Mouse (Mus musculus) stomach, embryonic 15.5 days (tissue): ENCODE data around the gene Pgm3. TPM values are rescaled to one million over a fixed set of nuclear protein-coding genes. Genes with fewer than 3 reads are reported as not detected.
A peak's percentile ranks its signal among the peaks of the same experiment; 100 is the strongest.

Experiments
- ATAC-seq: fragments of 200-750 bp; cut with Nextera tagmentation; 2 replicates; pipeline ENCODE4 v1.8.0; 2017; ENCODE audit warnings: low read depth, moderate number of reproducible peaks, moderate TSS enrichment; ENCODE audit not compliant: insufficient read depth, low FRiP score
- H3K27ac ChIP-seq: fragments of 300-500 bp; sonication (generic); 2 replicates; pipeline ENCODE4 v1.5.1; 2015; ENCODE audit warnings: mild to moderate bottlenecking, inconsistent platforms
- H3K27me3 ChIP-seq: fragments of 300-500 bp; sonication (generic); replicated peaks from 2 replicates; pipeline ENCODE4 v1.6.1; 2015; ENCODE audit warnings: inconsistent platforms
- H3K36me3 ChIP-seq: fragments of 300-500 bp; sonication (generic); 2 replicates; pipeline ENCODE4 v1.6.1; 2015; ENCODE audit warnings: inconsistent platforms
- H3K4me1 ChIP-seq: fragments of 300-500 bp; sonication (generic); 2 replicates; pipeline ENCODE4 v1.6.1; 2015; ENCODE audit warnings: inconsistent platforms
- H3K4me2 ChIP-seq: fragments of 300-500 bp; sonication (generic); 2 replicates; pipeline ENCODE4 v1.6.1; 2015; ENCODE audit warnings: mild to moderate bottlenecking, inconsistent platforms
- H3K4me3 ChIP-seq: fragments of 300-500 bp; sonication (generic); replicated peaks from 2 replicates; pipeline ENCODE4 v1.5.1; 2015; ENCODE audit warnings: inconsistent platforms
- H3K9ac ChIP-seq: fragments of 300-500 bp; sonication (generic); 2 replicates; pipeline ENCODE4 v1.6.1; 2015; ENCODE audit warnings: inconsistent platforms
- H3K9me3 ChIP-seq: fragments of 300-500 bp; sonication (generic); 2 replicates; pipeline ENCODE4 v1.6.1; 2016; ENCODE audit warnings: inconsistent platforms
- WGBS: fragments of 180-500 bp; shearing (Covaris S2); methylation state at CpG from one replicate; pipeline ENCODE4 v1.1.7; 2015; 5-methylcytosine and 5-hydroxymethylcytosine counted together
- polyA plus RNA-seq: library from polyadenylated mRNA; unstranded; fragments of >200 nt; fragmentation: Nextera tagmentation; extraction: Ambion mirVana; gene quantifications from 2 replicates; pipeline ENCODE4 v1.2.1, GENCODE M21; 2015

The Pgm3 gene
- polyA plus RNA-seq, 1 experiment from 2014 or later = 35.0 TPM

GRCm38 (mm10) chr9:86554641-86555040, 17.0 kb downstream of the Pgm3 start:
- Histone ChIP-seq H3K9me3 (no peaks in the 10 kb centered on the region), H3K9ac (no peak overlapping the region), H3K4me1 (no peaks in the 10 kb centered on the region), H3K4me2 (no peak overlapping the region), H3K27me3 (no peaks in the 10 kb centered on the region), H3K36me3 (peaks cover 38% of the 10 kb centered on the region), H3K4me3 (no peak overlapping the region), H3K27ac (no peak overlapping the region)
- no peak for ATAC-seq
- 92% methylated on average over 4 of the region's 4 CpGs for WGBS

GRCm38 (mm10) chr9:86553886-86554285, 17.8 kb downstream of the Pgm3 start:
- Histone ChIP-seq H3K4me3 (no peak overlapping the region), H3K9ac (no peak overlapping the region), H3K27ac (no peak overlapping the region), H3K27me3 (no peaks in the 10 kb centered on the region), H3K9me3 (no peaks in the 10 kb centered on the region), H3K4me2 (no peak overlapping the region), H3K36me3 (peaks cover 39% of the 10 kb centered on the region), H3K4me1 (no peaks in the 10 kb centered on the region)
- ATAC-seq = no peak
- 79% methylated on average over 9 of the region's 9 CpGs for WGBS

- Histone ChIP-seq H3K9me3 (no peaks in the 10 kb centered on the region), H3K27me3 (no peaks in the 10 kb centered on the region), H3K4me2 (no peak overlapping the region), H3K36me3 (peaks cover 27% of the 10 kb centered on the region), H3K27ac (no peak overlapping the region), H3K4me1 (no peaks in the 10 kb centered on the region), H3K4me3 (no peak overlapping the region), H3K9ac (no peak overlapping the region)
- ATAC-seq = no peak
- WGBS = 90% methylated on average over 3 of the region's 3 CpGs
These were observed 20.9 kb downstream of the Pgm3 start for GRCm38 (mm10) chr9:86550717-86551116.

- Histone ChIP-seq H3K36me3 (peaks cover 24% of the 10 kb centered on the region), H3K4me2 (no peak overlapping the region), H3K4me1 (no peaks in the 10 kb centered on the region), H3K27ac (no peak overlapping the region), H3K9ac (no peak overlapping the region), H3K27me3 (no peaks in the 10 kb centered on the region), H3K9me3 (no peaks in the 10 kb centered on the region), H3K4me3 (no peak overlapping the region)
- WGBS = 84% methylated on average over 5 of the region's 5 CpGs
- ATAC-seq = no peak
These were observed 21.9 kb downstream of the Pgm3 start for GRCm38 (mm10) chr9:86549637-86550162.

- no peak for ATAC-seq
- H3K27me3 ChIP-seq = no peaks in the 10 kb centered on the region
- no peak overlapping the region for H3K4me2 ChIP-seq
- no peaks in the 10 kb centered on the region for H3K9me3 ChIP-seq
- WGBS = 80% methylated on average over 1 of the region's 1 CpGs
- H3K9ac ChIP-seq = no peak overlapping the region
- peaks cover 13% of the 10 kb centered on the region for H3K36me3 ChIP-seq
- H3K4me1 ChIP-seq = no peaks in the 10 kb centered on the region
- no peak overlapping the region for H3K4me3 ChIP-seq
- no peak overlapping the region for H3K27ac ChIP-seq
These were observed 27.1 kb downstream of the Pgm3 start for GRCm38 (mm10) chr9:86544559-86544958.

- Histone ChIP-seq H3K4me2 (no peak overlapping the region), H3K27ac (no peak overlapping the region), H3K9ac (no peak overlapping the region), H3K9me3 (no peaks in the 10 kb centered on the region), H3K4me1 (no peaks in the 10 kb centered on the region), H3K27me3 (no peaks in the 10 kb centered on the region), H3K36me3 (peaks cover 13% of the 10 kb centered on the region), H3K4me3 (no peak overlapping the region)
- 93% methylated on average over 3 of the region's 3 CpGs for WGBS
- no peak for ATAC-seq
These were observed 28.2 kb downstream of the Pgm3 start for GRCm38 (mm10) chr9:86543451-86543850.

- Histone ChIP-seq H3K4me1 (no peaks in the 10 kb centered on the region), H3K36me3 (0 out of 2 replicates have a peak, but pooled peaks cover 2% of the 10 kb centered on the region), H3K9me3 (no peaks in the 10 kb centered on the region), H3K4me2 (no peak overlapping the region), H3K27me3 (no peaks in the 10 kb centered on the region), H3K9ac (no peak overlapping the region), H3K27ac (no peak overlapping the region), H3K4me3 (no peak overlapping the region)
- 86% methylated on average over 5 of the region's 5 CpGs for whole genome bisulfite sequencing
- ATAC-seq = no peak
These were observed 37.6 kb downstream of the Pgm3 start for GRCm38 (mm10) chr9:86534071-86534470.

GRCm38 (mm10) chr9:86525600-86525999, 46.0 kb downstream of the Pgm3 start:
- no peaks in the 10 kb centered on the region for H3K27me3 ChIP-seq
- H3K9me3 ChIP-seq = no peaks in the 10 kb centered on the region
- H3K27ac ChIP-seq = no peak overlapping the region
- no peak for ATAC-seq
- H3K4me3 ChIP-seq = no peak overlapping the region
- 58% methylated on average over 2 of the region's 2 CpGs for WGBS
- H3K4me2 ChIP-seq = no peak overlapping the region
- H3K4me1 ChIP-seq = no peaks in the 10 kb centered on the region
- H3K36me3 ChIP-seq = peaks cover 15% of the 10 kb centered on the region
- H3K9ac ChIP-seq = no peak overlapping the region

- Histone ChIP-seq H3K4me1 (no peaks in the 10 kb centered on the region), H3K9me3 (no peaks in the 10 kb centered on the region), H3K9ac (no peak overlapping the region), H3K27me3 (no peaks in the 10 kb centered on the region), H3K36me3 (peaks cover 22% of the 10 kb centered on the region), H3K4me3 (no peak overlapping the region), H3K27ac (no peak overlapping the region), H3K4me2 (no peak overlapping the region)
- no peak for ATAC-seq
These were observed 49.3 kb downstream of the Pgm3 start for GRCm38 (mm10) chr9:86522335-86522734.

GRCm38 (mm10) chr9:86514798-86515197, 56.8 kb downstream of the Pgm3 start:
- H3K4me1 ChIP-seq = no peaks in the 10 kb centered on the region
- H3K27ac ChIP-seq = no peak overlapping the region
- H3K4me3 ChIP-seq = no peak overlapping the region
- H3K9ac ChIP-seq = no peak overlapping the region
- no peak for ATAC-seq
- H3K9me3 ChIP-seq = no peaks in the 10 kb centered on the region
- H3K27me3 ChIP-seq = no peaks in the 10 kb centered on the region
- no peak overlapping the region for H3K4me2 ChIP-seq
- WGBS = 98% methylated on average over 4 of the region's 4 CpGs
- peaks cover 14% of the 10 kb centered on the region for H3K36me3 ChIP-seq

- no peak overlapping the region for H3K9ac ChIP-seq
- no peaks in the 10 kb centered on the region for H3K9me3 ChIP-seq
- no peak overlapping the region for H3K4me3 ChIP-seq
- H3K4me2 ChIP-seq = no peak overlapping the region
- H3K27me3 ChIP-seq = no peaks in the 10 kb centered on the region
- no peak for ATAC-seq
- 82% methylated on average over 3 of the region's 3 CpGs for WGBS
- no peaks in the 10 kb centered on the region for H3K4me1 ChIP-seq
- H3K36me3 ChIP-seq = peaks cover 13% of the 10 kb centered on the region
- no peak overlapping the region for H3K27ac ChIP-seq
These were observed 57.3 kb downstream of the Pgm3 start for GRCm38 (mm10) chr9:86514390-86514789.

GRCm38 (mm10) chr9:86513733-86514132, 57.9 kb downstream of the Pgm3 start:
- Histone ChIP-seq H3K9me3 (no peaks in the 10 kb centered on the region), H3K9ac (no peak overlapping the region), H3K4me2 (no peak overlapping the region), H3K4me3 (no peak overlapping the region), H3K27ac (no peak overlapping the region), H3K36me3 (peaks cover 11% of the 10 kb centered on the region), H3K27me3 (no peaks in the 10 kb centered on the region), H3K4me1 (no peaks in the 10 kb centered on the region)
- ATAC-seq = 0 out of 2 replicates have a peak, but pooled peaks have one; percentile 22
- 86% methylated on average over 5 of the region's 5 CpGs for WGBS

GRCm38 (mm10) chr9:86507437-86507836, 64.2 kb downstream of the Pgm3 start:
- ATAC-seq = no peak; the same call in 1 of the 2 replicates
- H3K36me3 ChIP-seq = peaks cover 3% of the 10 kb centered on the region
- no peak overlapping the region for H3K4me3 ChIP-seq
- H3K9ac ChIP-seq = no peak overlapping the region
- H3K27ac ChIP-seq = no peak overlapping the region
- no peaks in the 10 kb centered on the region for H3K4me1 ChIP-seq
- WGBS = 87% methylated on average over 4 of the region's 4 CpGs
- no peaks in the 10 kb centered on the region for H3K27me3 ChIP-seq
- H3K9me3 ChIP-seq = no peaks in the 10 kb centered on the region
- H3K4me2 ChIP-seq = no peak overlapping the region
